Mouse (Mus musculus) cortical plate, adult 2 months (tissue): ENCODE measurements around the gene Tubb2b.

Experiments used
- CTCF ChIP-seq: fragments of 200-500 bp; IDR thresholded peaks from 2 replicates; pipeline ENCODE4 v1.5.1; 2011; ENCODE audit warnings: mild to moderate bottlenecking, control low read depth, low read length; ENCODE audit not compliant: insufficient read depth; ENCODE audit errors: extremely low read depth
- POLR2A ChIP-seq: fragments of 200-500 bp; IDR thresholded peaks from 2 replicates; pipeline ENCODE4 v1.6.1; 2011; ENCODE audit warnings: mild to moderate bottlenecking, low read length, control low read depth; ENCODE audit not compliant: insufficient read depth; ENCODE audit errors: extremely low read depth

GRCm38 (mm10) chr13:34106256-34106655, 24.0 kb downstream of the Tubb2b start:
- no peak for TF ChIP-seq POLR2A
- TF ChIP-seq CTCF: no peak
